Comparison of ENCODE assay signal across 24 mouse cellular contexts in genomic region chr16:4615297-4615696, GRCm38 (mm10). TPM values are rescaled to one million over a fixed set of nuclear protein-coding genes. Genes with fewer than 3 reads are reported as not detected.
DNase-seq lines count a peak whose midpoint lies in the region; ATAC-seq lines count a peak whose summit lies in the region.
"Had no signal": no experiment of that assay in that cellular context is flagged by ENCODE, and none has a peak within 500 bp of the region (broad histone marks: within the 10 kb centered on the region; RNA-seq: fewer than 3 reads in every experiment).

No protein-coding gene starts in this region.

- H3K4me2 ChIP-seq in kidney, embryonic 15.5 days, result no peak overlapping the region
- H3K4me2 ChIP-seq in lung, embryonic 15.5 days, result no peak overlapping the region
- H3K4me2 ChIP-seq: embryonic facial prominence, embryonic 13.5 days; forebrain, embryonic 12.5 days; forebrain, embryonic 15.5 days; heart, embryonic 12.5 days; hindbrain, embryonic 12.5 days; hindbrain, embryonic 15.5 days had no signal

- H3K9me3 ChIP-seq in kidney, embryonic 15.5 days (replicated peaks), result no peaks in the 10 kb centered on the region
- no peaks in the 10 kb centered on the region for H3K9me3 ChIP-seq in lung, embryonic 15.5 days
- H3K9me3 ChIP-seq: embryonic facial prominence, embryonic 10.5 days; embryonic facial prominence, embryonic 13.5 days; forebrain, embryonic 12.5 days; forebrain, embryonic 15.5 days; heart, embryonic 12.5 days; hindbrain, embryonic 12.5 days; hindbrain, embryonic 15.5 days had no signal

- no peak for ATAC-seq in kidney, embryonic 15.5 days (replicated peaks; ENCODE audit: low FRiP score)
- ATAC-seq in lung, embryonic 15.5 days (ENCODE audit: borderline replicate concordance, extremely low read depth, low FRiP score, low TSS enrichment), result no peak
- ATAC-seq: activated CD4-positive, CD25-positive, alpha-beta regulatory T cell, adult 4 months; forebrain, embryonic 15.5 days had no signal

- H3K27me3 ChIP-seq in kidney, embryonic 15.5 days, result no peaks in the 10 kb centered on the region
- no peaks in the 10 kb centered on the region for H3K27me3 ChIP-seq in lung, embryonic 15.5 days
- H3K27me3 ChIP-seq: embryonic facial prominence, embryonic 13.5 days; forebrain, embryonic 12.5 days; forebrain, embryonic 15.5 days; heart, embryonic 12.5 days; hindbrain, embryonic 12.5 days; hindbrain, embryonic 15.5 days had no signal

- intact Hi-C loops in heart, postnatal 25 days (cut with DNase I), result no loop called here

- peaks cover 91% of the 10 kb centered on the region for H3K36me3 ChIP-seq in kidney, embryonic 15.5 days
- peaks cover 63% of the 10 kb centered on the region for H3K36me3 ChIP-seq in lung, embryonic 15.5 days

- no peak overlapping the region for H3K9ac ChIP-seq in kidney, embryonic 15.5 days
- no peak overlapping the region for H3K9ac ChIP-seq in lung, embryonic 15.5 days
- H3K9ac ChIP-seq: embryonic facial prominence, embryonic 13.5 days; forebrain, embryonic 12.5 days; forebrain, embryonic 15.5 days; heart, embryonic 12.5 days; hindbrain, embryonic 12.5 days; hindbrain, embryonic 15.5 days had no signal

- H3K27ac ChIP-seq in kidney, embryonic 15.5 days, result peak overlapping the region; percentile 5; the same call in 1 of the 2 replicates
- H3K27ac ChIP-seq in lung, embryonic 15.5 days, result peak overlapping the region; percentile 2; the same call in 1 of the 2 replicates
- H3K27ac ChIP-seq: embryonic facial prominence, embryonic 10.5 days; embryonic facial prominence, embryonic 13.5 days; forebrain, embryonic 12.5 days; forebrain, embryonic 15.5 days; hindbrain, embryonic 12.5 days; hindbrain, embryonic 15.5 days had no signal

- peak; percentile 91 for DNase-seq in heart, adult 11 months
- DNase-seq in heart, postnatal 25 days (ENCODE audit: low spot score), result no peak
- DNase-seq in kidney, adult 18-20 months, result no peak
- DNase-seq in lung, adult 18-20 months, result no peak
- DNase-seq: adrenal gland, adult 8-10 months; adrenal gland, postnatal 25 days; cerebellum, adult 11-12 months; cerebellum, adult 8-10 months; cerebellum, postnatal 10 days; cerebellum, postnatal 36 days; embryo, embryonic 11 days; gastrocnemius, postnatal 36 days; heart, postnatal 14 days had no signal

- 0 out of 2 replicates have a peak, but pooled peaks cover 3% of the 10 kb centered on the region for H3K4me1 ChIP-seq in kidney, embryonic 15.5 days
- H3K4me1 ChIP-seq in lung, embryonic 15.5 days, result no peaks in the 10 kb centered on the region
- H3K4me1 ChIP-seq: embryonic facial prominence, embryonic 10.5 days; embryonic facial prominence, embryonic 13.5 days; forebrain, embryonic 12.5 days; forebrain, embryonic 15.5 days; hindbrain, embryonic 12.5 days; hindbrain, embryonic 15.5 days had no signal

- no peak overlapping the region for H3K4me3 ChIP-seq in kidney, embryonic 15.5 days (replicated peaks)
- H3K4me3 ChIP-seq in lung, embryonic 15.5 days, result no peak overlapping the region
- H3K4me3 ChIP-seq: embryonic facial prominence, embryonic 10.5 days; embryonic facial prominence, embryonic 13.5 days; erythroblast, embryonic 14.5 days; forebrain, embryonic 12.5 days; forebrain, embryonic 15.5 days; heart, embryonic 12.5 days; hindbrain, embryonic 12.5 days; hindbrain, embryonic 15.5 days had no signal

- WGBS in kidney, embryonic 15.5 days, result 88% methylated on average over 1 of the region's 1 CpGs
- 72% methylated on average over 1 of the region's 1 CpGs for WGBS in lung, embryonic 15.5 days

RNA-seq across cellular contexts. Expression of gene Pam16, which starts 9.5 kb away (rescaled TPM):
- 100 to 1,000 TPM; 129 to 141 TPM for total RNA-seq in heart, postnatal 25 days (2021)
- polyA plus RNA-seq in kidney, embryonic 15.5 days (2015; fragmentation: Nextera tagmentation; extraction: Ambion mirVana), result 90.1 and 92.6 TPM in 2 replicates
- 93.8 and 94.6 TPM in 2 replicates for polyA plus RNA-seq in lung, embryonic 15.5 days (2015; fragmentation: Nextera tagmentation; extraction: Ambion mirVana)

RNA-seq across cellular contexts. Expression of gene Glis2, which starts 20.8 kb away (rescaled TPM):
- 10 to 100 TPM; 16.6 to 20.3 TPM for total RNA-seq in heart, postnatal 25 days (2021)
- polyA plus RNA-seq in kidney, embryonic 15.5 days (2015; fragmentation: Nextera tagmentation; extraction: Ambion mirVana), result 41.2 and 43.8 TPM in 2 replicates
- polyA plus RNA-seq in lung, embryonic 15.5 days (2015; fragmentation: Nextera tagmentation; extraction: Ambion mirVana), result 18.5 and 24.0 TPM in 2 replicates

RNA-seq across cellular contexts. Expression of gene Vasn, which starts 24.4 kb away (rescaled TPM):
- total RNA-seq in heart, postnatal 25 days (2021), result 10 to 100 TPM in 1 of 2 experiments, 1 to 10 TPM in 1; 9.8 to 12.0 TPM
- polyA plus RNA-seq in kidney, embryonic 15.5 days (2015; fragmentation: Nextera tagmentation; extraction: Ambion mirVana), result 22.7 and 23.5 TPM in 2 replicates
- 25.1 and 25.9 TPM in 2 replicates for polyA plus RNA-seq in lung, embryonic 15.5 days (2015; fragmentation: Nextera tagmentation; extraction: Ambion mirVana)

RNA-seq across cellular contexts. Expression of gene Dnaja3, which starts 24.5 kb away (rescaled TPM):
- total RNA-seq in heart, postnatal 25 days (2021), result 100 to 1,000 TPM; 149 TPM
- 77.7 and 81.4 TPM in 2 replicates for polyA plus RNA-seq in kidney, embryonic 15.5 days (2015; fragmentation: Nextera tagmentation; extraction: Ambion mirVana)
- 66.0 and 66.5 TPM in 2 replicates for polyA plus RNA-seq in lung, embryonic 15.5 days (2015; fragmentation: Nextera tagmentation; extraction: Ambion mirVana)

RNA-seq across cellular contexts. Expression of gene Tfap4, which starts 55.6 kb away (rescaled TPM):
- 1 to 10 TPM; 3.5 to 4.2 TPM for total RNA-seq in heart, postnatal 25 days (2021)
- polyA plus RNA-seq in kidney, embryonic 15.5 days (2015; fragmentation: Nextera tagmentation; extraction: Ambion mirVana), result 24.6 and 25.7 TPM in 2 replicates
- polyA plus RNA-seq in lung, embryonic 15.5 days (2015; fragmentation: Nextera tagmentation; extraction: Ambion mirVana), result 18.4 and 19.6 TPM in 2 replicates
